Mouse (Mus musculus): ENCODE results near the gene Pold3. TPM values are rescaled to one million over a fixed set of nuclear protein-coding genes. Genes with fewer than 3 reads are reported as not detected.
"Not testable (repeated sequence)": the region's sequence is repeated elsewhere in the genome, so short reads cannot be mapped to it uniquely, and the experiment has no call there.

Pold3 gene
- total RNA-seq, 2 experiments from 2014 or later, result 9.4 to 9.8 TPM

GRCm38 (mm10) chr7:100114279-100114678 lies 7.1 kb downstream of the Pold3 start:
- intact Hi-C loops (cut with DNase I), result no loop called here
- DNase-seq (ENCODE audit: low spot score), result no peak

GRCm38 (mm10) chr7:100113821-100114220 lies 7.5 kb downstream of the Pold3 start:
- intact Hi-C loops (cut with DNase I), result no loop called here
- DNase-seq (ENCODE audit: low spot score), result no peak

- intact Hi-C loops (cut with DNase I), result no loop called here
- DNase-seq (ENCODE audit: low spot score), result no peak
Observed at GRCm38 (mm10) chr7:100111506-100111905, 9.9 kb downstream of the Pold3 start.

GRCm38 (mm10) chr7:100108341-100108740 lies 13.0 kb downstream of the Pold3 start:
- intact Hi-C loops (cut with DNase I), result loop anchor here (1.0 to 2.0 kb wide), 2 partner anchors 100 to 120 kb away; no protein-coding TSS in a partner anchor
- no peak for DNase-seq (ENCODE audit: low spot score)

GRCm38 (mm10) chr7:100104677-100105076 lies 16.7 kb downstream of the Pold3 start:
- no peak for DNase-seq (ENCODE audit: low spot score)
- intact Hi-C loops (cut with DNase I), result no loop called here

GRCm38 (mm10) chr7:100100031-100100595 lies 21.3 kb downstream of the Pold3 start:
- DNase-seq (ENCODE audit: low spot score), result no peak
- intact Hi-C loops (cut with DNase I), result no loop called here

- intact Hi-C loops (cut with DNase I), result no loop called here
- DNase-seq (ENCODE audit: low spot score), result no peak
Observed at GRCm38 (mm10) chr7:100086891-100087290, 34.5 kb downstream of the Pold3 start.

- intact Hi-C loops (cut with DNase I), result no loop called here
- no peak for DNase-seq (ENCODE audit: low spot score)
Observed at GRCm38 (mm10) chr7:100086159-100086755, 35.1 kb downstream of the Pold3 start.

- intact Hi-C loops (cut with DNase I), result no loop called here
- no peak for DNase-seq (ENCODE audit: low spot score)
Observed at GRCm38 (mm10) chr7:100083812-100084211, 37.6 kb downstream of the Pold3 start.

- DNase-seq (ENCODE audit: low spot score), result no peak
- intact Hi-C loops (cut with DNase I), result no loop called here
Observed at GRCm38 (mm10) chr7:100082836-100083235, 38.5 kb downstream of the Pold3 start.

GRCm38 (mm10) chr7:100080087-100080781 lies 41.1 kb downstream of the Pold3 start:
- no peak for DNase-seq (ENCODE audit: low spot score)
- intact Hi-C loops (cut with DNase I), result no loop called here

- no peak for DNase-seq (ENCODE audit: low spot score)
- intact Hi-C loops (cut with DNase I), result no loop called here
Observed at GRCm38 (mm10) chr7:100077071-100077470, 44.3 kb downstream of the Pold3 start.

- intact Hi-C loops (cut with DNase I), result no loop called here
- no peak for DNase-seq (ENCODE audit: low spot score)
Observed at GRCm38 (mm10) chr7:100076296-100076695, 45.1 kb downstream of the Pold3 start.

- intact Hi-C loops (cut with DNase I), result no loop called here
- DNase-seq (ENCODE audit: low spot score), result peak; percentile 27
Observed at GRCm38 (mm10) chr7:100073959-100074358, 47.4 kb downstream of the Pold3 start.

GRCm38 (mm10) chr7:100052991-100053390 lies 68.4 kb downstream of the Pold3 start:
- intact Hi-C loops (cut with DNase I); DNase-seq (ENCODE audit: low spot score): not testable (repeated sequence)

- DNase-seq (ENCODE audit: low spot score), result no peak
- intact Hi-C loops (cut with DNase I), result no loop called here
Observed at GRCm38 (mm10) chr7:100051904-100052303, 69.5 kb downstream of the Pold3 start.

GRCm38 (mm10) chr7:100046486-100046885 lies 74.9 kb downstream of the Pold3 start:
- intact Hi-C loops (cut with DNase I), result no loop called here
- no peak for DNase-seq (ENCODE audit: low spot score)

- intact Hi-C loops (cut with DNase I), result no loop called here
Observed at GRCm38 (mm10) chr7:100043605-100044031, 77.7 kb downstream of the Pold3 start.

GRCm38 (mm10) chr7:100043096-100043495 lies 78.3 kb downstream of the Pold3 start:
- intact Hi-C loops (cut with DNase I), result no loop called here
- no peak for DNase-seq (ENCODE audit: low spot score)

More at GRCm38 (mm10) chr7:100043605-100044031, 77.7 kb downstream of the Pold3 start:
- no peak for DNase-seq (ENCODE audit: low spot score)

GRCm38 (mm10) chr7:100042120-100042519 lies 79.2 kb downstream of the Pold3 start:
- DNase-seq (ENCODE audit: low spot score), result no peak
- intact Hi-C loops (cut with DNase I), result no loop called here

- intact Hi-C loops (cut with DNase I), result no loop called here
- DNase-seq (ENCODE audit: low spot score), result no peak
Observed at GRCm38 (mm10) chr7:100036495-100036894, 84.9 kb downstream of the Pold3 start.

Measured in heart, postnatal 25 days (tissue).